Mouse (Mus musculus) monocyte, adult 5-6 weeks (primary cell): ENCODE measurements around the gene Ifitm3. TPM values are rescaled to one million over a fixed set of nuclear protein-coding genes. Genes with fewer than 3 reads are reported as not detected.
A peak's percentile ranks its signal among the peaks of the same experiment; 100 is the strongest.

Experiments
- ATAC-seq: fragments of 153-309, 156-312 bp; replicated peaks from 2 replicates; pipeline ENCODE4 v1.8.0; 2017; ENCODE audit warnings: mild to moderate bottlenecking; ENCODE audit not compliant: low TSS enrichment, insufficient number of reproducible peaks, severe bottlenecking, poor library complexity, low FRiP score
- total RNA-seq: library from RNA; stranded (forward); fragments of 200-1000, 200-491, 200-594 nt; gene quantifications from 3 replicates; pipeline ENCODE4 v1.2.3, GENCODE M21; 2017

Gene Ifitm3
- total RNA-seq = 384 to 854 TPM (median 711 TPM) in 3 replicates

- 0 out of 2 replicates have a peak, but pooled peaks have one; percentile 9 for ATAC-seq
Measured at GRCm38 (mm10) chr7:141010593-141010992, at the start of gene Ifitm3. TSS of gene Ifitm3 (minus strand) at chr7:141010770.

GRCm38 (mm10) chr7:141059929-141060328, 49.4 kb upstream of the Ifitm3 start:
- no peak for ATAC-seq

GRCm38 (mm10) chr7:141058601-141059341, 48.2 kb upstream of the Ifitm3 start:
- no peak for ATAC-seq

DNA sequence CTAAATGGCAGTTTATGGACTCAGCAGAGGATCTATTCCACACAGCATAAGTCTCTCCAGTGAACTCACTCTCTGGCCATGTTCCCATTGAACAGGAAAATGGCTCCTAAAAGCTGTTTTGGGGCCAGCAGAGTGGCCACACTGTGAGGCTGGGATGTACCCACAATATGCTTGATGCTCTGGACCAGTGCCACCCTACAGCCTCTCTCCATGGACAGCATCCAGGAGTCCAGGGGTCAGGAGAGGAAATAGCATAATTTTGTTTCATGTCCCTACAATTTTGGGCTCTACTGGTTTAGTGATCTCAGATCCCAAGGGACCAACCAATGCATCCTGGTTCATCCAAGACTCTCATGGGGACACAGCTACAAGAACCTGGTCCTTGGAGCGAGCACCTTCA, 47.0 kb upstream of the Ifitm3 start:
- no peak for ATAC-seq

DNA sequence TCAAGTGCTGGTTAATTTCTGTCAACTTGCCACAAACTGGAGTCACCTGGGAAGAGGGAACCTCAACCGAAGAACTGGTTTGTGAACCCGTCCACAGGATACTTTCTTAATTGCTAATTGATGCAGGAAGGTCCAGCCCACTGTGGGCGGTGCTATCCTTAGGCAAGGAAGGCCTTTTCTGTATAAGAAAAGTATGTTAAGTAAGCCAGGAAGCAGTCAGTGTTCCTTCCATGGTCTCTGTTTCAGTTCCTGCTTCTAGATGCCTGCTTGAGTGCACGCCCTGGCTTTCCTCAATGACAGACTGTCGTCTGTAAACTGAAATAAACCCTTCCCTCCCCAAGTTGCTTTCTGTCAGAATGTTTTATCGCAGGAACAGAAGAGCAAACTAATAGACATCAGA, 46.4 kb upstream of the Ifitm3 start:
- peak; percentile 57 for ATAC-seq

- ATAC-seq = no peak
Measured at GRCm38 (mm10) chr7:141055785-141056184, 45.2 kb upstream of the Ifitm3 start.

DNA sequence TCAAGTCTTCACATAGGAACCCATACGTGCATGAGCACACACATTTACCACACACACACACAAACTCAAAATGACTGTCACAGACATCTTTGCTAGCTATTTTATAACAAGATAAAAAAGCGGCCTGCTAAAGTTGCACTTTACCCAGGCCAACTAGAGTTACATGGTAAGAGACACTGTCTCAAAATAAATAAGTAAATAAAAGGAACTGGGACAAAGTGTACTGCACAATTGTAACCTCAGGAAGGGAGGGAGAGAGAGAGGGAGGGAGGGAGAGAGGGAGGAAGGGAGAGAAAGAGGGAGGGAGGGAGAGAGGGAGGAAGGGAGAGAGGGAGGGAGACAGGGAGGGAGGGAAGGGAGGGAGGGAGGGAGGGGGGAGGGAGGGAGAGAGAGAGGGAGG, 41.9 kb upstream of the Ifitm3 start:
- ATAC-seq = no peak

DNA sequence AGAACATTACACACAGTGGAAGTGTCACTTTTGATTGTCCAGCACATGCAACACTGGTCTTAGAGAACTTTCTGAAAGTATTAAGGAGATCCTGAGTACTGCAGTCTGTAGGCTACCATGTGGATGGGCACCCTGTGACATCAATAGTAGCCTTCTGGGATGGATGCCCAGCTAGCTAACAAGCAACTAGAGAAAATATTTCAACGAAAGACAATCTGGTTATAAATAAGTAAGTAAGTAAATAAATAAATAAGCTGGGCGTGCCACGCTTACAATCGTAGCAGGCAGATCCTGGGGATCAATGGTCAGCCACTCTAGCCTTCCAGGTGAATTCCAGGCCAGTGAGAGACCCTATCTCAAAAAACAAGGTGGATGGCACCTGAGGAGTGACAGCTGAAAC, 41.4 kb upstream of the Ifitm3 start:
- ATAC-seq = no peak

GRCm38 (mm10) chr7:141051060-141051685, 40.6 kb upstream of the Ifitm3 start:
- no peak for ATAC-seq

GRCm38 (mm10) chr7:141049326-141049725, 38.8 kb upstream of the Ifitm3 start:
- no peak for ATAC-seq

DNA sequence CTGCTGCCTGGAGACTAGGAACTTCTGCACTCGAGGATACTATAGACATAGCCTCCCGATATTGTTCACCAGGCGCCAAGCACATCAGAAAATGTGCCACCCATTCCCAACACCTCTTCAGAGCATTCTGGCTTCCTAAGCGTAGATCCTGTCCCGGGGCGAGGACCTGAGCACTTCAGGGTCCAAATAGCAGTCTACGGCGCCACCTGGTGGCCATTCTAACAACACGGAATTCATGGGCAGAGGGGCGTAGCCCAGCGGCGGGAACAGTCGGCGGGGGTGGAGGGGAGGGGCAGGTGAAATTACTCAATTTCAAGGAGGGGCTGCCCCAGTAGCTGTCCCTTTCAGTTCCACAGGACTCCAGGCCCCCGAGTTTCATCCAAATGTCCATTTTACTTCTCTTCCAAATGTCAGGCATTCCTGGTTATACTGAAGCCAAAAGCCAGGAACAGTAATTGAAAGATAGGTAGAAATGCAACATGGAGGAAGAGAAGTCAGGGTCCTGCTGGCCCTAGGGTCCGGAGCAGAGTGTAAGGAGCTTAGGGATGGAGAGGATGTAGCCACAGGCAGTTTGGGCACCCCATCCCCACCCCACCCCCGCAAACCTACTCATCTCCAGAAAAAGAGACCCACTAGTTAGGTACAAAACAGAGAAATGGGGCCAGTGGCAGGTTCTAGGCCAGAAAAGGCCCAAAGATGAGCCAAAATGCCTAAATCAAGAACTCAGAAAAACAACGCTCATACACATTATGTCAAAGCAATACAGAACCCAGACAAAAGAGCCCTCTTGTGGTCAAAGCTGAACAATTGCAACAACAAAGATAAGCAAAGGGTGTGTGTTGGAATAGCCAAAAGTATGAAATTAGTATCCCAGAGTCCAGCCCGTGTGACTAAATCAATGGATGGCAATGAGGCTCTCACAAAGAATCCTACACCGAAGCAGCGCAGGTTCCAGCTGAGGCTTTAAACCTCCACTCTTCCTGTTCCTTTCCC, 38.0 kb upstream of the Ifitm3 start:
- ATAC-seq = peak; percentile 93

DNA sequence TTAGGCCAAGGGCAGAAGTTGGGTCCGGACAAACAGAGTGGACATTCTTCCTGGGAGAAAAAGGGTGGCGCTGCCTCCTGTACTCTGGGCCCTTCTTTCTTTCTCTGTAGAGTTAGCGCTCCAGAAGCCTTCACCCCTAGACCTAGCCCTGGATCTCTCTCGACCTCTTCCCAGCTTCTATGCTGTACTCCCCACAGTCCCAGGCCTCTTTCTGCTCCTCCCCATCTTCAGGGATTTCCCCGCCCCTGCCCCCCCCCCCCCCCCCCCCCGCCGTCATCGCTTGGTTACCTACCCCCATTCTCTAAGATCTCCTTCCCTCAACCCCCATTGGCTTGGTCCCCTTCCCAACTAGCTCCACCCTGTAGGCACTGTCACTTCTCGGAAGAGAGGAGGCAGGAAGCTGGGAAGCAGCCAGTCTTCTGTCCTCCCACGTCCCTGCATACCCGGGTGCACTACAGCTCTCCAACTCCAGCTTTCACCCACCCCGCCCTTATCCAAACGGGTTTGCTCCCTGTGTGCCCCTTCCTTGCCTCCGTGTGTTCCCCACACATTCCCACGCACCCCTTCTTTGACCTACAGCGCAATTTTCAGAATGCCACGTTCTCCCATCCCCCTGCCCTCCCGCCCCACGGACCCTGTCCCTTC, 37.1 kb upstream of the Ifitm3 start:
- ATAC-seq = no peak

DNA sequence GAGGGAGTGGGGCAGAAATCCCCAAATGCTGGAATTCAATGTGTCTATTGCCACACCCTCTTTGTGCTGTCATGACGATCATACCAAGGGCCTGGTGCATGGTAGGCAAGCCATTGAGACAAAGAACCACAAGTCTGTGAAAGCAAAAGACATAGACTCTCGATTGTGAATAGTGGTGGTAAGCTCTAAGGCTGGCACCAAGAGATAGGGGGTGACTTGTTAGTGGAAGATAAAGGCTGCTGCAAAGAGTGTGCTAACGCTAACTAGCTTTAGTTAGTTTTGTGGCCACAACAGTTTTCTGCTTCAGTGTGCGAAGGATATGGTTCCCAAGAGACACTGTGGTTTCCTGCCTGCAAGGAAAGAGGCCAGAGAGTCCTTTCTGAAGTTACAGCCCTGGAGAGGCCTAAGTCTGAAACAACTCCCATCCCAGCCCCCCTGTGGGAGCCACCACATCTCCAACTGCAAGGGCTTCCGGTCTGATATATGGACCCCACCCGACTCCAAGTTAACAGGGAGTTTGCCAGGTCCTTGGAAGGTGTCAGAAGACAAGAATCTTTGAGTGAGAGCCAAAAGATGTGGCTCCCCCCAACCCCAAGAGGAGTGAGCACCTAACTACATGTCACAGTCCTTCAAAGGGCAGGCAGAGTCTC, 36.5 kb upstream of the Ifitm3 start:
- no peak for ATAC-seq

DNA sequence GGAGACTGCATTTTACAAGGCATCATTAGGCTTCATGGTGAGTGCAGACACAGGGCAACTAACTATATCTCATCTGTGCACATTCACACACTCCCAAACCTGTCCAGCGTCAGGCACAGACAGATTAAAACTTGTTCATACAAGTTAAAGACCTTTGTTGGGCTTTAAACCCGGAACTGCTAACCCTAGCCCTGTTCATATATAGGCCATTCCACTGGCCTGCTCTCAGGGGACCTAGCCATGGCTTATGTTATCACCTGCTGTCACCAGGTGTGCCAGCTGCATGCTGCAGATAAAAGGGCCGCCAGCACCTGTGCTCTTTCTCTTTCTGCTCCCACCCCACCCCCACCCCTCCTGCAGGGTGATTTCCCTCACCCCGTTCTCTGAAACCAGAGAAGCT, 32.0 kb upstream of the Ifitm3 start:
- no peak for ATAC-seq

DNA sequence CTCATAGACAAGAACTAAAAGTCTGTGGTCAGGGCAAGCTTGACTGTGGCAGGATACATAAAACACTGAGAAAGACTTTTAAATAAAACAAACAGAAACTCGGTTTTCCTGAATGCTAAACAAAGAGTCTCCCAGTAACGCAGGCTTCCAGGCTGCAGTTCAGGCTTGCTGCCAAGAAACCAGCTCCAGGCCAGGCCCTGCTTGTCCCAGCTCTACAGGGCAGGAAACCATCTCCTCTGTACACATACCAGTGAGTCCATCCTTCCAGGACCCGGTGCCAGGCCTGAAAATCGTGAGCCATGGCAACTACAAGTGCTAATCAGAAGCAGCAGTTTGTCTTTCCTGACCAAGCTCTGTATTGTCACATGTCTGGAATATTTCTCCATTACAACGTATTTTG, 31.1 kb upstream of the Ifitm3 start:
- no peak for ATAC-seq

GRCm38 (mm10) chr7:141040867-141041606, 30.5 kb upstream of the Ifitm3 start:
- no peak for ATAC-seq

- ATAC-seq = no peak
Measured at GRCm38 (mm10) chr7:141039386-141040107, 29.0 kb upstream of the Ifitm3 start.
